Mouse (Mus musculus) spleen, adult 18-20 months (tissue): Measurements from ENCODE around the gene Adamtsl1.

Experiments used
- DNase-seq, 2 experiments: peaks; one replicate each; pipeline ENCODE4 v3.0.0; 2022; ENCODE audit warnings: mixed read lengths in 2 of 2

Gene Adamtsl1

DNA sequence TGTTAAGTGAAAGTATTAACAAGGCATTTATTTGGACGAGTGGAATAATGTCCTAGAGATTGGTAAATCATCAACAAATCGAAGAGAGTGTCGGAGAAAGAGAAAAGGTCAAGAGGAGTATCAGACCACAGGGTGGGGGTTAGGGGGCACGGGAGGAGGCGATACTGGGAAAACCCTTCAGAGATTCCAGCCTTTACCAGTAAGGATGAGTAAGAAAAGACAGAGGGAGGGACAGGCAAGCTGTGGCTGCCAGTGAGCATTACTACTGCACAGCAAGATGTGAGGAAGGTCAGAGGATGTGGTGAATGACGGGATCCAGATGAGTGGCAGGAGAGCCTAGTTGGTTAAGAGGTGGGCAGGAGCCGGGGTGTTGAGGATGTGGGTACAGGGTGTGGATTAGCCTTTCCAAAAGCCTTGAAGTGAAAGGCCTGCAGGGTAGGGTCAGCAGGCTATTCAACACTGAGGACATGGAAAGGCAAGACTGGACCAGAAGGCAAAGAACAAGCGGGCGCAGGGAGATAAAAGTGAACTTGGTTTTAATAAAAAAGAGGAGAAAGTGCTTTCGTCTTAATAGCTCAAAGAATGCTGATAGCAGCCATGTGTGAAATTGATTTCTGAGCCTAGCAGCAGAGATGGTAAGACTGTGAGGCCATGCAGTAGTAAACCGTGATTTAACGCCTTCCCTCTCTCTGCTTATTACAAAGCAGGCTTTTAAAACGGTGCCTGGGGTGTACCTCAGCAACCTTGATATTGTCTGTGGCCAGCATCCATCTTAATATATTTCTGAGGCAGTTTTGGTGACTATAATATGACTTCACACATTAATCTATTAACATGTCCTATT is 555.1 kb downstream of the Adamtsl1 start:
- DNase-seq: no peak

DNA sequence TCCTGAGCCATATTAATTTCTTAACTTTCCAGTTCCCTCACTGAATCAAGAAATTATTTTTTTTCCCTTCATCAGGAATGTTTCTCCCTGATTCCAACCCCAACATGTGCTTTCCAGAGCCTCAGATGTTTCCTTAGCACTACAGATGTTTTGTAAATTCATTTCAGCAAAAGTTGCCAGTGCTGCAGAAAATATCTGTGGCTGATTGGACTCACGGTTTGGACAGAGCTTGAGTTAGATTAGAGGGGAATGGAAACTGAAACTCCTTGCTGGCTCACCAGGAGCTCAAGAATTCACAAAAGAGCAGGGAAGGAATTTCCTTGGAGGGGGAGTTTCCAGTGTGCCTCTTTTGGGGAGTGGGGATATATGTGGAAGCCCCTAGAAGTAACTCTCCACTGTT is 560.9 kb downstream of the Adamtsl1 start:
- no peak for DNase-seq

DNA sequence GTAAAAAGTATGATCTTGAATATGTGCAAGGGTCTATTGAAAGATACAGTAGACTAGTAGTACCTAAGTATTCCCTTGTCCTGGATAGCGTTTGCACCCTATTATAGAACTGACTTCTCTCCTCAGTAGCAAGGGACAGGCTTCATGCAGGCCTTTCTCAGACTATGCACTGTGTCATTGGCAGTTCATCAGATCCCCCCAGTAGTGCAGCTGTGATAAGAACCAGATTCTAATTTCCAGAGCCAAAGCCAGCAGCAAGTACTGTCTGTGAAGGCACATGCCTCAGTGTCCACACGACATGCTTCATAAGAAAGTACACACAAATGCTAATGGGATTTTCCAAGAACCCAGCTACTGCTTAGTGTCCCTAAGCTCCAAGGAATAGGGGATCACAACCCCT is 563.4 kb downstream of the Adamtsl1 start:
- DNase-seq: no peak

DNA sequence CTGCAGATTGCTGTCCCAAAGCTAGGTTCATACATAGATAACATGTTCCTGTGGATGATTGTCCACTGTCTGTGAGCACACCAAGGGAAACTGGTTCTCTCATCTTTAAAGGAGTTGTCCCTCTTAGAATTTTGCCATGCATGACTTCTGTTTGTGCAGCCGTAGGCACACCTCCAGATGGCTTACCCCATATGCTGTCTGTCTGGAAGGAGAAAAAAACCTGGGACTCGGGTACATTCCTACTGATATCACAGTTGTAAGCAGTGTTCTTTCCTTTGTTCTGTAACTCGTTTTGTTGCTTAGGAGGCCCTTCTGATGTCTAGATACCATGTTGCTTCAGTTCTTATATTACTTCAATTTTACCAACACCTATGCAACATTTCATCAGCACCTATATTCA is 563.9 kb downstream of the Adamtsl1 start:
- no peak for DNase-seq

DNA sequence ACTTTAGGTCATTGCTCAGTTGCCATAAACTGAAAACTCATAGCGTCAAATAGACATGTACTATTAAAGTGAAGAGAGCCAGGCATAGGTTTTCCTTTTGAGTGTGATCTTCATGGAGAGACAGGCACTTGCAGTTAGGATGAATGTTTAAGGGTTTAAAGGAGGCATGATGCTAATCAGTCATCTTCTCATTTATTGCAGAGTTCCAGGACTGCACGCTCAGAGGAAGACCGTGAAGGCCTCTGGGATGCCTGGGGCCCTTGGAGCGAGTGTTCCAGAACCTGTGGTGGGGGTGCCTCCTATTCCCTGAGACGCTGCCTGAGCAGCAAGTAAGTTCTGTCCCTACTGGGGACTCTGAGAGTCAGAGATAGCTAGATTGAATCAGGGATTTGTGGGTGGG is 573.5 kb downstream of the Adamtsl1 start:
- DNase-seq: no peak

DNA sequence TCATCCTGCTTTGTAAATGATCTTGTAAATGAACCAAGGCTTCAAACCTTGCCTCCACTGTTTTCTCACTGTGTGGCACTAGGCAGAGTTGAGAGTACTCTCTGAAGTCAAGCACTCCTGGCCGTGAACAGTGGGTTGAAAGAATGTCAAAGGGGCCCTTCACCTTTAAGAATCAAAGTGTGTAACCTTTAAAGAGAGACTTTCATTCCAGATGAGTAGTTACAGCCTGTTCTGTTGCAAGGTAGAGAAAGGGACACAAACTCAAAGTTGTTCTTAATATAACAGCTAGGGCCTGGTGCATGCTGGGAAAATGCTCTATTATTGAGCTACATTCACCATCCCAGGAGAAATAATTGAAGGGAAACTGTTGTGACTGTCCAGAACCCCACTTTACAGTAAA is 589.2 kb downstream of the Adamtsl1 start:
- DNase-seq: no peak

DNA sequence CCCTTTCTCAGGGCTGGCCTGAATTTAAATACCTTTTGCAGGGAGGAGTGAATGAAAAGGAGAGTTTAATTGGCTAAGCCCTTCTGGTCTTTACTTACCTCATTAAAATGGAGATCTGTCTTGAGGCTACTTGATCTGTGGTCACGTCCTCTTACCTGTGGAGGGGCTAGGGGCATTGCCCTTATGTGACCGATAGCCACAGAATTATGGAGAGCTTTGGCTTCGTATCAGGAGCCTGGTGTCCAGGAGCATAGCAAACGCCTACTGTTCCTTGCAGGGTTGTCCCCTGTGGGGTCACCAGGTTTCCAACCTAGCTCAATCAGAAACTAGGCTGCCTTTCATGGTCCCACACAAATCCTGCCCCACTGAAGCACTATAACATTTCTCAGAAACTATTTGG is 594.4 kb downstream of the Adamtsl1 start:
- no peak for DNase-seq

DNA sequence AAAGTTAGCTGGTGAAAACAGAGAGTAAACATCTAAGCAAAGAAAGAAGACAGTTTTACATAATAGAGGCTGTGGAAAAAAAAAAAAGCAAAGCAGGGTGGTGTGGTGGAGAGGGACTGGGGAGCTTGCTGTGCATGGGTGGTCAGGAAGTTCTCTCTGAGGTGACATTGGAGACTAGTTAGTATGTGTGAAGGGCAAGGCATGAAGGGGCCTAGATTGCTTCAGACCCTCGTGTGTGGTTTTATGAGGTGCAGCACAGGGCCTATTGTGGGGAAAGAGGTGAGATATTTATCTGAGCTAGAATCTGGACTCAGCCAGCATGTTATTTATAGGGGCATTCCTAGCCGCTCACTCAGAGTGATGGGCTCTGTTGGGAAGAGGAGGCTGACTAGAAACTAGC is 605.1 kb downstream of the Adamtsl1 start:
- no peak for DNase-seq

DNA sequence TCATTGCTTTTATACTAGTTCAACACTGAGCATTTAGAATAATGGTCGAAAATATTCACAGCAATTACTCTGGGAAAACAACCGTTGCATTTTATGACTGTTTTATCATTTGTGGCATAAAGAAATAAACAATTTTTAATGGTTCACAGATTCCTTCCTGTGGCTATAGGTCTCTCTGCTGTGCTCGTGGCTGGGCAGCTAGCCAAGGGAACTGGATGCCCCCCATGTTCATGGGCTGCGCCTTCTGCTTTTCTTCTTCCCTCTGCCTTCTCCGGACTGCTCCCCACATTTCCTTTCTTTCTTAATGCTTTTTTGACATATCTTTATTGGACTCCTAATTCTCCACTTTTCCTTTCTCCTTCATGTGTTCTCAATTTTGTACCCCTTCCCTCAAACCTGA is 608.5 kb downstream of the Adamtsl1 start:
- DNase-seq: no peak

DNA sequence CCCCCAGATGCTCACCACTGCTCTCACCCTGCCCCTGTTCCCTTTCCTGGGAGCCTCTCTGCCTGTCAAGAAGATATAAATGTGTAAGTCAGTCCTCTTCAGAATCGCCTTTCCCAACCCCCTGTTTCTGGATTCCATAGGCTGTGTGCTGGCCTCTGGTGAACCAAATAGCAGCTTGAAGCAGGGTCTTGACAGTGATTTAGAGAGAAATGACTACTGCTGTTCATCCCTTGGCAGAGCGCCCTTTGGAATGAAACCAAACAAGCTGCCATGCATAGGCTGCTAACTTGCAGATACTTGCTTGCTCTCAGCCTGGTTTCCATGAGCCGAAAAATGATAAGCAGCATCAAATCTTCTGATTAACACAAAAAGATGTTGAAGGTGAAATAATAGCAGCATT is 610.4 kb downstream of the Adamtsl1 start:
- no peak for DNase-seq

DNA sequence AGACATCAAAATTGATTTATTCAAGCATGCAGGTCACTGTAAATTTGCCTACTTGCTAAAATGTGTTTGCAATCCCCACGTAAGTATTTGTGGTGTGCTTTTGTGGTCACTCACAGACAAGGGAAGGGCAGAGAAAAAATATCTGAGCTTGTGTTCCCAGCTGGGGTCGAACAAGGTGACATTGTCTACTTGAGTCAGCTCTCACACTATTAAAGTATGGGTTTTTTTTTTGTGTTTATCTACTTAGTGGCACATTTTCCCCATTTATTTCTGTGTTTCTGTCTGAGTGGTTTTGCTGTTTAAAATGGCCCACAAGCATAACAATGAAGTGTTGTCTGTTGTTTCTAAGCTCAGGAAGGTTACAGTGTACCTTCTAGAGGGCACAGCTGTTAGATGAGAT is 612.7 kb downstream of the Adamtsl1 start:
- DNase-seq: no peak

DNA sequence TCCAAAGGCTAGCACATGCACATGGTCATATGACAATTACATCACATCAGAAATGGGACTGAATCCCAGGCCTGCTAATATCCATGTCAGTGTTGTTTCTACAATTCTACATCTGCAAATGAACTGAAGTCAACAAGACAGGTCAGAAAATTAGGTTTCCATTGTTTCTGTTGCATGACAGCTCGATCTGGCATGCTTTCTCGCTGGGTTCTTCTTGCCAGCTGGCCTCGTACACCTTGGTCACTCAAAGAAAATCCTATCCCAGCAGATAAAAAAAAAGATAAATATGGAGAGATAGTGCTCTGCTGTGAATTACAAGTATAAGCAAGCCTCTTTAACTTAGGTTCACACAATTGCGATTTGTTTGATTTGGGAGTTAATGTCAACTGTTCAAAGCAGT is 644.6 kb downstream of the Adamtsl1 start:
- no peak for DNase-seq

DNA sequence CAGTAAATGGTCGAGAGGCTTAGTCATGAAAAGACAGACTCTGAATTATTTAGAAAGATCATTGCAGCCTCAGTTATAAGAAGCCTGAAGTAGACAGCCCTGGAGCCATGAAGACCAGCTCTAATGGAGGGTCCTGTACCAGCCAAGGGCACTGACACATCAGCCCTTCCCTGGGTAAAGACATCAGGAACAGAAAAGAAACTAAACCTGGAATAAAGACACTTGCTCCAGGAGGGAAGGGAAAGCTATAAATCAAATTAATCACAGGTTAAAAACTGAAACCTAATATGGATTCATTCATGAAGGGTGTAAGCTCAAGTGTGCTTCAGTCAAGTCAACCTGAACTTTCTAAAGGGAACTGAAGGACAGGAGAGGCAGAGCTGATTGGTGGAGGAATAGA is 645.4 kb downstream of the Adamtsl1 start:
- no peak for DNase-seq

DNA sequence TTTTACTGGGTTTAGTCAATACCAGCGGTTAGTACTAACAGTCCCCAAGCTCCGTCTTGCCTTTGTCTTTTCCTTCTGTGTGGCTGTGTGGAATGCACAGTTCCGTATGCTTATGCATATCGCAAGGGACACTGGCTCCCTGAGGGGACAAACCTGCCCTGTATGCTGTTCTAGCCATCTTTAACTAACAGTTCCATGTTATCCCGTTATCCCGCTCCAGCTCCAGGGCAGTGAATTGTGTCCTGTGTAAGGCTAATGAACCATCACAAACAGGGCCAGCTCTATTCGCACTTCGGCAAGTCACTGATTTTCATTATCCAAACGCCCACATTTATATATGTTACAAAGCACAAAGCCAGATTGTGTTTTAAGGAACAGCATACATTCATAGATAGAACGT is 656.8 kb downstream of the Adamtsl1 start:
- DNase-seq: no peak

DNA sequence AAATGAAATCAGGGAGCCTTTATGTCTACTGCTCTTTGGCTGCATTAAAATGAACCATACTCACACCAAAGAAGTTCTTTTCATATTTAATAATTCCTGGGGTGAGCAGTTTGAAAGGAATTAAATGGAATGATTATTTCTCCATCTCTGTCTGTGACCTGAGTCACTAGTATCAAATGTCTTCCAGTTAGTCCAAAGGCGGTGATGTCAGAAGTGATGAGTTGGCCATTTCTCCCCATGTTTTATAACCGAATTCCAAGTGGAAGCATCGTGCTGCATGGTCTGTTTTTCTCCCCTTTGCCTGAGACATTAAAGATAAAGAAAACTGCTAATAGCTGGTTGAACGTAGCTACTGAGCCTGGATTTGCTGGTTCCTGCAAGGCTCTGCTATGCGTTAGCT is 657.5 kb downstream of the Adamtsl1 start:
- no peak for DNase-seq

DNA sequence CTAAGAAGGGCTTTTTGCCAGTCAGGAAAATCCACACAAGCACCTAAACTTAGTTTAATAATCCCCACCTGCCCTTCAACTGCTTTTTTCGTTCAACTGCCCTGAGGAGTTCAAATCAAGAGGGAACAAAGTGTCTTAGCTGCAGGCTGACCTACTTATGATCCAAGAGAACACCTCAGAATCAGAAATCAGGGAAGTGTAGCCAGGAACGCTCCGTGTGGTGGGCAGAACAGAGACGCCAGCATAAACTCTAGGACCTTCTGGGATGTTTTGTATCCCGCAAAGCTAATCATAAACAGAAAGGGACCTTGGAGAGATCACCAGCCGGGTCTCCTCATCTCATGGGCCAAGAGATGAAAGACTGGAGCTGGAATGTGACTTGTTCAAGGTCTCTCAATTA is 663.5 kb downstream of the Adamtsl1 start:
- DNase-seq: no peak

DNA sequence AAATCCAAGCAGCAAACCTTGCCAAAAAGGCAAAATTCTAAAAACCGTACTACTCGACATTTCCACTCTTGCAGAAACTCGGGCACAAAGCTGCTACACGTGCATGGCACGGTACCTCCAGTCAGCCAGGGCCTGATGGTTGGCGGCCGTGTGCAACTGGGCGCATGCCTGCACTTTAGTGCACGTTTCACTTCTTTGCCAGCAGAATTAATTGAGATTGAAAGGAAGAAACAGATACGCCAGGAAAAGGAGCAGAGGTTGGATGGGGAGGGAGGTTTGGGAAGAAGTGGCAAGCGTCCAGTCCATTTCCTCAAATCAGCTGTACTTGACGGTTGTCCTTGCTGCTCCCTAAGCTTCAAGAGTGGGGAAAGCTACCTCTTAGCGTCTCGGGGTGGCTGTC is 664.1 kb downstream of the Adamtsl1 start:
- DNase-seq: no peak

DNA sequence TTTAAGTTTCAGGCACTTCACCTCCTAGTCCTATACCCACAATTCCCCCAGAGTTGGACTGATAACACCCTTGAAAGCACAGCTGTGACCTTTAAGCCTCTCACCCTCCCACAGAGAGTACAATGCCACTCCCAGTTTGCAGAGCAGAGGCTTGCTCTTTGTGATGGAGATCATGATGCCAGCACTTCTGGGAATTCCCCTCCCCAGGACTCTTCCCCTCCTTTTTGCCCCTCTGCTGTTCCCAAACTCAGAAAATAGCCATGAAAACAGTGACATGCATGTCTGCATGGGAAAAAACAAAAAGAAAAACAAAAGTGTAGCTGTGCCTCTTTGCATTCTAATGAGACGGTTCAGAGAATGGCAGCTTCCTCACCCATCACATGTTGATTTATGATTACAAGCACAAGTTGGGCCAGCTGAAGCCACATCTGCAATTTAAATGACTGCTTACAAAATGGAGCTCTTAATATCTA is 669.8 kb downstream of the Adamtsl1 start:
- DNase-seq: no peak

DNA sequence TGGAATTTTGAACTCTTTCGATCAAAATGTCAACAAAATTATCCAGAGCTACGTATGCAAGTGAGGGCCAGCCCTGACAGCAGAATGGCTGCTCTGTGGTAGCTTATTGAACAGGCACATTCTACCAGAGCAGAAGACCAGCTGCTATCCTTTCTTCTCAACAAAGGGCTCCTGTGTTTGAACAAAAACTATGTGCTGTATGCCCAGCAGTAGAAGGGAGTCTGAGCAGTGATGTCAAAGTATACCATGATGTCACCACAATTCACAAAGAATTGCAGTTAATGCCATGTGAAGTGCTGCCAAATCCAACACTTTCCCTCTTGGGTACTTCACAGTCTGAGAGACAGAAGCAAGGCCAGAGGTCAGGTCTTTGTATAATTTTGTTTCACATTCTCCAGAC is 675.9 kb downstream of the Adamtsl1 start:
- DNase-seq: no peak

DNA sequence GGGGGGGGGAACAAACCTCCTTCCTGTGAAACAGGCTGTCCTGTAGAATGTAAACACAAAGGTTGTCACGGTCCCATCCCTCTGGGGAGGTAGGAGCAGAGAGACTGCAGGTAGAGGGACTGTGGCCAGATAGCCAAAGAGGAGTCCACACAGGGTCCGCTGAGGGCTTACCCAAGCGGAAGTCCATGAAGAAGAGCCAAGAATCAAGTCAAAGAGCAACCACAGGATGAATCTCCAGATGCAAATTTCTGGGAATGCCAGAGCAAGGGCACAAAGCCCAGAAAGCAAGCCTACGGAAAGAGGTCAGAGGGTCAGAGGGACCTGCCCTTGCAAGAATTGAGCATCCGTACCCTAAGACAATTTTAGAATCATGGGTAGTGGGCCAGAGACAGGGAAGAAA is 677.2 kb downstream of the Adamtsl1 start:
- no peak for DNase-seq

DNA sequence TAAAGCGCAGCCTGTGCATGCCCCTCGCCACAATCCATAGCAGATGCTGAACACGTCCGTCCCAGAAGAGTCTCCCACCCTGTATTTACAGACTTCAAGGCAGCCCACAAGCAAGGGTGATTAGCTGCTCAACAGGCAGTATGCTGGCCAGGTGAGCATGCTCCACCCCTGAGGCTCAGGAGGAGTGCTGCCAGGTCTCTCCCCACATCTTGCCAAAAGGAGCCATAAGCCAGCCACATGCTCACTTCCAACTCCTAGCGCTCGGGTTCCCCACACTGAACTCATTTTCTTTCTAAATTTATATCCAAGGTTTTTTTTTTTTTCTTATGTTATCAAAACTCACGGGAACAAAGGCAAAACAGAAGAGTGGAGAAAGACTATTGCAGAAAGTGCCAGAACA is 687.8 kb downstream of the Adamtsl1 start:
- no peak for DNase-seq

DNA sequence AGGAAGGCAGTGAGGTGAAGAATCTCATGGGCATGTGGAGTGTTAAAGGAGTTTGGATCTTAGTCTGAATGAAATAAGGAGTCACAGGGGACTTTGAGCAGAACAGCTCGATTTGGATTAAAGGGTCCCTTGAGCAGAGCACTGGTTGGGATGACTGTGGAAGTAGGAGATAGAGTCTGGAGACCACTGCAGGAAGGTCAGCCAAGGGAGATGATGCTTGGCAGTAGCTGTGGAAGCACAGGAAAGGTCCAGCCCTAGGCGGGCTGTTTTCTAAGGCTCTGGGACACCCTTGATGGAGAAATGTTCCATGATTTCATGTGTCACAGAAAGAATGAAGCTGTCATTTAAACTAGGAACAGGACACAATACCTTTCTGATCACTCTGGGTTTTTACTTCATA is 689.3 kb downstream of the Adamtsl1 start:
- no peak for DNase-seq

DNA sequence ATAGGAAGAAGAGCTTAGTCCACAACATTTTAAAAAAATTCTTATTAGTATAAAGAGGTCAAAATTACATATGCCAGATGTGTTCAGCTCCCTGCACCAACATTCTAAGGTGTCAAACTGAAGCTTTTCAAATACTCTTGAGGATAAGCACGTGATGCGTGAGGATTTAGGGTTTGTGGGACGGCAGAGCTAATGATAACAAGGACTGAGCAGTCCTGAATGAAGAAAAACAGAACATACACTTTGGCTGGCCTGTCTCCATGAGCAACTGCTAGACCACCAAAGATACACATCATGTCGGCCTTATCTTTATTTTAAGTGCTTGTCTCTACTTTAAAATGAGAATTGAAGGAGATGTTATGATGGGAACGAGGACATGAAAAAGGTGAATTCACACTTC is 710.9 kb downstream of the Adamtsl1 start:
- no peak for DNase-seq

DNA sequence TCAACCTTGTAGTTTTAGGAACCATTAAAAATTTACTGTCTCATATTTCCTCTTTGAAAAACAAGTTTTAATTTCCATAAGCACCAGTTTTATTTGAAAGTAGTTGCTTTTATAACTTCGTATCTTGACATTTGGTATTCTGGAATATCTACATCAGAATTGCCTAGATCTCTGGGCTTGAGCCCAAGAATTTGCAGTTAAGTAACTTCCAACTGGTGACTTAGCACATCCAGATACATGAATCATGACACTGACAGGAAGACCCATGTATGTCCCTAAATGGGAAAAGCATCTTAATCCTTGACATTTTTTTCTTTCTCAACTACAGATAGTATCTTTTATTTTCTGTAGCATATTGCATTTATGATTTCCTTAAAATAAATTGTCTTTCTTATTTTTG is 713.1 kb downstream of the Adamtsl1 start:
- DNase-seq: no peak

DNA sequence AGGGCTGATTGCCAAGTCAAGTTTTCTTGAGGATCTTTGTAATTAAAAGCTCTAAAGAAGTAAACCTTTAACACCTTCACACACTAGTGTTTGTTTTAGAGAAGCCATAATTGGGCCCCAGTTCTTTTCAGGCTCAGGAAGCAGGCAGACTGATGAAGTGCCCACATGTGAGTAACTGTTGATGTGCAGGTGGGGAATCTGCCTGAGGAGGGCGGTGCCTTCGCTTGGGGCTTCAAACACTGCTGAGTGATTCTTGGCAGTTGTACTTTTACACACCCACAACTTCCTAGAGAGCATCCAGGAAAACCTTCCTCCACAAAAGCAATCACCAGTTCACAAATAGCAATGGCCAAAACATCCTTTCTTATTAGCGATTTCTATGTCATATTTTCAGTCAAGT is 719.2 kb downstream of the Adamtsl1 start:
- no peak for DNase-seq
